Mouse (Mus musculus): Measurements from ENCODE around the gene Gm20683. TPM values are rescaled to one million over a fixed set of nuclear protein-coding genes. Genes with fewer than 3 reads are reported as not detected.

Gm20683 gene
- polyA plus RNA-seq, 1 experiment from 2014 or later = 3.4 TPM

DNA sequence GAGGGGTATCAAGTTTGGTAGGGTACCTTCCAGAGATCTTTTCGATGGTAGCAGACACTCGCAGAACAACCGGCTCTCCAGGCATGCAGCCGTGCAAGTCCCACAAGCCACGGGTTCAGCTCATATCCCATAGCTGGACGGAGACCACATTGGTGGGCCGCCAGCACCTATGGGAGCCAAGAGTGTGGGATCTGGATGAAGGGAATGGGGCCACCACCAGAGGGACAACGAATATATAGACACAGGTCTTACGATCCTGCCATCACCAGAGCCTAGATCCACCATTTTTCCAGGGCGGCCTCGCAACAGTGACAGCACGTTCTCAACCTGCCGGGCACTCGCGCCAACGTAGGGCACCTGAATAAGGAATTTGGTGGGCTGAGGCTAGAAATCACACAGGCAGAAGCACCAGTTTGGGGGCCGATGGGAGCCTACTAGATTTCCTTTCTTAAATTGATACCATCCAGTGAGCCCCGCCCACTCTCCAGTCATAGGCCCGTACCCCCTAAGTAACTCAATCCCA, 50.2 kb downstream of the Gm20683 start:
- Histone ChIP-seq H3K27me3 (ENCODE audit: control insufficient read depth, insufficient read depth, low read length) (no peaks in the 10 kb centered on the region), H3K36me3 (ENCODE audit: control insufficient read depth, insufficient read depth, low read length) (0 out of 2 replicates have a peak, but pooled peaks cover 5% of the 10 kb centered on the region), H3K4me1 (ENCODE audit: control insufficient read depth, insufficient read depth, low read length) (peaks cover 36% of the 10 kb centered on the region), H3K4me2 (ENCODE audit: low read depth, low read length) (peak overlapping the region; percentile 96), H3K27ac (ENCODE audit: low read length) (peak overlapping the region; percentile 98), H3K9ac (ENCODE audit: low read length) (peak overlapping the region; percentile 77), H3K4me3 (replicated peaks; ENCODE audit: low read length) (peak overlapping the region; percentile 93), H3K9me3 (replicated peaks; ENCODE audit: control insufficient read depth, low read length) (no peaks in the 10 kb centered on the region)
- WGBS = 23% methylated on average over 19 of the region's 19 CpGs
- ATAC-seq (ENCODE audit: insufficient read depth, low FRiP score) = no peak

DNA sequence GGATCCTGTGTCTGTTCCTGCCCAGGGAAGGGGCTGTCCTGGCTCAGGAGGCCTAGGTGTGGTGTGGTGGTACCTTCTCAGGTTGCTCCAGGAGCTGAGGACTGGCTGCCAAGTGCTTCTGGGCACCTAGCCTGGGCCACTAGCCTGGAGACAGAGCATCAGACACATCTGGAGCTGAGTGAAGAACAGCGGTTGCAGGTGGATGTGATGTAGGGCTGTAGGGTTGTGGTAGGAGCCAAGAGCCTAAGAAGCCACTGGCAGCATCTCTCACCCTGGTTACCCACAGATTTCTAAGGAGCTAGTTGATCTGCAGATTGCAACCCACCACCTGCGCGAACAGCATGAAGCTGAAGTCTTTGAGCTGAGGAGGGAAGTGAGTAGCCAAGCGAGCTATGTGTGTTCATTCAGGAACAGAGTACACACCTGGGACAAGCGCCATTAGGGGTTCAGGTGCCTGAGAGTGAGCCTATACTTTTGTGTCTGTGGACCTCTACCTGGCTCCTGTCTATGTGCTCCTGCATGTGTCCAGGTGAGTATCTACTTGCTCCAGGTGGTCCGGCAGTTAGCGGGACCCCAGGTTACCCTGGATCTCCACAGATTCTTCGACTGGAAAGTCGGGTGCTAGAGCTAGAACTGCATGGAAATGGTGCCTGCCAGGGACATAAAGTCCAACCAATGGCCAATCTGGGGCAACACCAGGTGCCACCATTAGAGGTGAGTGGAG, 54.6 kb downstream of the Gm20683 start:
- Histone ChIP-seq H3K4me3 (replicated peaks; ENCODE audit: low read length) (no peak overlapping the region), H3K36me3 (ENCODE audit: control insufficient read depth, insufficient read depth, low read length) (peaks cover 5% of the 10 kb centered on the region; the same call in 1 of the 2 replicates), H3K9ac (ENCODE audit: low read length) (no peak overlapping the region), H3K27ac (ENCODE audit: low read length) (no peak overlapping the region), H3K4me1 (ENCODE audit: control insufficient read depth, insufficient read depth, low read length) (peaks cover 20% of the 10 kb centered on the region), H3K27me3 (ENCODE audit: control insufficient read depth, insufficient read depth, low read length) (no peaks in the 10 kb centered on the region), H3K4me2 (ENCODE audit: low read depth, low read length) (no peak overlapping the region), H3K9me3 (replicated peaks; ENCODE audit: control insufficient read depth, low read length) (no peaks in the 10 kb centered on the region)
- 90% methylated on average over 9 of the region's 9 CpGs for WGBS
- no peak for ATAC-seq (ENCODE audit: insufficient read depth, low FRiP score)

DNA sequence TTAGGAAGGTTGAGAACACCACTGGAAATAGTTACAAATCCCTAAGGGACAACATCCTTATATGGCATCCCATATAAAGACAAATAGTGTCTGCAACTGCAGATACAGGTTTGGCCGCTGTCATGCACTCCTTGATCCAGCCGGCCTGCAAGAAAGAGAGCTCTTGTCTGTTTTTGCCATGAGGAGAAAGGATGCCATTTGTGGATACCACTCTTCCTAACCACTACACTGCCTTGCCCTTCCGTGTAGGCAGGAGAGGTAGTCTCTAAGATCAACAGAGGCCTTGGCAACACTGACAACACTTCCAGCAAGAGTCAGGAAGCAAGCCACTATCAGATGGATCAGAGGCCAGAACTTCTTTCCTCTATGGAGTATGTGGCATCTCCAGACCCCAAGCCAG, 55.3 kb downstream of the Gm20683 start, which contains the start of gene Ccdc78:
Ccdc78 (plus strand) TSS at position 301 of the 400 bp plus-strand sequence.
- peaks cover 16% of the 10 kb centered on the region for H3K4me1 ChIP-seq (ENCODE audit: control insufficient read depth, insufficient read depth, low read length)
- H3K27ac ChIP-seq (ENCODE audit: low read length) = peak within 1 kb of the TSS; percentile 84
- H3K4me2 ChIP-seq (ENCODE audit: low read depth, low read length) = peak within 1 kb of the TSS; percentile 71
- H3K4me3 ChIP-seq (replicated peaks; ENCODE audit: low read length) = peak within 1 kb of the TSS; percentile 67
- H3K9ac ChIP-seq (ENCODE audit: low read length) = peak within 1 kb of the TSS; percentile 83
- no peaks in the 10 kb centered on the region for H3K27me3 ChIP-seq (ENCODE audit: control insufficient read depth, insufficient read depth, low read length)
- peaks cover 5% of the 10 kb centered on the region; the same call in 1 of the 2 replicates for H3K36me3 ChIP-seq (ENCODE audit: control insufficient read depth, insufficient read depth, low read length)
- no peak for ATAC-seq (ENCODE audit: insufficient read depth, low FRiP score)
- H3K9me3 ChIP-seq (replicated peaks; ENCODE audit: control insufficient read depth, low read length) = no peaks in the 10 kb centered on the region
- WGBS = 80% methylated on average over 3 of the region's 3 CpGs

DNA sequence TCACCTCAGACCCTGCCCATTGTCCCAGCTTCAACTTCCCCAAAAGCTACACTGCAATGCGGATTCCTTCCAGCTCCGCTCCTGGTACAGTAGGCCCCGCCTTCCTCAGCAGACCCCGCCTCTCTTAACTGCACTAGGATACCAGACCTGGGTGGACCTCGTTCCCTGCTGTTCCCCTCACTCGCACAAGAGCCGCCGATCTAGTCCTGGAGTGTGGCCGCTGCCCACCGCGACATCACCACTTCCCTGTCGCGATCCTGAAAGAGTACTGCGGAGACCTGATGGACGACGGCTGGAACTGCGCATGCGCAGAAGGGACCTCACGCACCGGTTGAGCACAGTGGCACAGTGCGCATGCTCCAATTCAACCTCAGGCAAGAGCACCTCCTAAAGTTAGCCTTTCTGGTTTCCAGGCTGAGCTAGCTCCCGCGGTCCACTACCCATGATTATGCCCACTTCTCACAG, 56.2 kb downstream of the Gm20683 start, which contains the start of gene Haghl:
Haghl (minus strand) TSS at position 393 of the 465 bp plus-strand sequence.
- Histone ChIP-seq H3K36me3 (ENCODE audit: control insufficient read depth, insufficient read depth, low read length) (peaks cover 5% of the 10 kb centered on the region; the same call in 1 of the 2 replicates), H3K9me3 (replicated peaks; ENCODE audit: control insufficient read depth, low read length) (no peaks in the 10 kb centered on the region), H3K27ac (ENCODE audit: low read length) (peak within 1 kb of the TSS; percentile 84), H3K4me2 (ENCODE audit: low read depth, low read length) (peak within 1 kb of the TSS; percentile 71), H3K4me3 (replicated peaks; ENCODE audit: low read length) (peak within 1 kb of the TSS; percentile 67), H3K4me1 (ENCODE audit: control insufficient read depth, insufficient read depth, low read length) (peaks cover 14% of the 10 kb centered on the region), H3K27me3 (ENCODE audit: control insufficient read depth, insufficient read depth, low read length) (no peaks in the 10 kb centered on the region), H3K9ac (ENCODE audit: low read length) (peak within 1 kb of the TSS; percentile 83)
- whole genome bisulfite sequencing = under 1% methylated on average over 23 of the region's 23 CpGs
- peak; percentile 87 for ATAC-seq (ENCODE audit: insufficient read depth, low FRiP score)

Small RNA genes within 50 kb of the gene (microRNA-seq; reads per million reads assigned to microRNA genes)
- gene Mir3082 = not detected

Other genes with a start within 250 kb of the Gm20683 start
- gene Gng13, start 124.6 kb downstream of the Gm20683 start, polyA plus RNA-seq (2015; fragmentation: Nextera tagmentation; extraction: Ambion mirVana) = 0.85 and 1.0 TPM in 2 replicates
- gene Chtf18, start 114.3 kb downstream of the Gm20683 start, polyA plus RNA-seq (2015; fragmentation: Nextera tagmentation; extraction: Ambion mirVana) = 22.9 and 25.1 TPM in 2 replicates
- gene Rpusd1, start 114.1 kb downstream of the Gm20683 start, polyA plus RNA-seq (2015; fragmentation: Nextera tagmentation; extraction: Ambion mirVana) = 17.5 and 18.9 TPM in 2 replicates
- 0.05 and 0.14 TPM in 2 replicates for gene Mslnl, start 105.7 kb downstream of the Gm20683 start, polyA plus RNA-seq (2015; fragmentation: Nextera tagmentation; extraction: Ambion mirVana)
- 77.0 and 104 TPM in 2 replicates for gene Msln, start 87.4 kb downstream of the Gm20683 start, polyA plus RNA-seq (2015; fragmentation: Nextera tagmentation; extraction: Ambion mirVana)
- 28.3 and 28.6 TPM in 2 replicates for gene Narfl, start 68.0 kb downstream of the Gm20683 start, polyA plus RNA-seq (2015; fragmentation: Nextera tagmentation; extraction: Ambion mirVana)
- 49.8 and 54.2 TPM in 2 replicates for gene Haghl, start 56.1 kb downstream of the Gm20683 start, polyA plus RNA-seq (2015; fragmentation: Nextera tagmentation; extraction: Ambion mirVana)
- 0.12 TPM in 1 of 2 replicates, not detected in the other for gene Ccdc78, start 55.2 kb downstream of the Gm20683 start, polyA plus RNA-seq (2015; fragmentation: Nextera tagmentation; extraction: Ambion mirVana)
- gene Fam173a, start 48.9 kb downstream of the Gm20683 start, polyA plus RNA-seq (2015; fragmentation: Nextera tagmentation; extraction: Ambion mirVana) = 96.9 and 102 TPM in 2 replicates
- gene AC134908.4, start 46.1 kb downstream of the Gm20683 start, polyA plus RNA-seq (2015; fragmentation: Nextera tagmentation; extraction: Ambion mirVana) = 1.2 TPM in 1 of 2 replicates, not detected in the other
- gene Metrn, start 44.6 kb downstream of the Gm20683 start, polyA plus RNA-seq (2015; fragmentation: Nextera tagmentation; extraction: Ambion mirVana) = 25.4 and 28.0 TPM in 2 replicates
- 2.6 and 2.8 TPM in 2 replicates for gene Fbxl16, start 32.7 kb downstream of the Gm20683 start, polyA plus RNA-seq (2015; fragmentation: Nextera tagmentation; extraction: Ambion mirVana)
- gene Wdr24, start 18.1 kb downstream of the Gm20683 start, polyA plus RNA-seq (2015; fragmentation: Nextera tagmentation; extraction: Ambion mirVana) = 24.7 and 28.6 TPM in 2 replicates
- gene Jmjd8, start 12.9 kb downstream of the Gm20683 start, polyA plus RNA-seq (2015; fragmentation: Nextera tagmentation; extraction: Ambion mirVana) = 56.7 and 58.1 TPM in 2 replicates
- gene Stub1, start 8.4 kb downstream of the Gm20683 start, polyA plus RNA-seq (2015; fragmentation: Nextera tagmentation; extraction: Ambion mirVana) = 312 and 314 TPM in 2 replicates
- 2.5 and 2.8 TPM in 2 replicates for gene Rhbdl1, start 4.5 kb downstream of the Gm20683 start, polyA plus RNA-seq (2015; fragmentation: Nextera tagmentation; extraction: Ambion mirVana)
- gene Rhot2, start 3.1 kb upstream of the Gm20683 start, polyA plus RNA-seq (2015; fragmentation: Nextera tagmentation; extraction: Ambion mirVana) = 22.4 and 23.5 TPM in 2 replicates
- 20.9 and 22.1 TPM in 2 replicates for gene Wdr90, start 19.7 kb upstream of the Gm20683 start, polyA plus RNA-seq (2015; fragmentation: Nextera tagmentation; extraction: Ambion mirVana)
- 41.5 and 49.4 TPM in 2 replicates for gene Mcrip2, start 27.0 kb upstream of the Gm20683 start, polyA plus RNA-seq (2015; fragmentation: Nextera tagmentation; extraction: Ambion mirVana)
- gene Mettl26, start 33.3 kb upstream of the Gm20683 start, polyA plus RNA-seq (2015; fragmentation: Nextera tagmentation; extraction: Ambion mirVana) = 57.1 and 63.8 TPM in 2 replicates
- 0.42 and 0.56 TPM in 2 replicates for gene Wfikkn1, start 39.1 kb upstream of the Gm20683 start, polyA plus RNA-seq (2015; fragmentation: Nextera tagmentation; extraction: Ambion mirVana)
- 26.3 and 27.7 TPM in 2 replicates for gene Rab40c, start 78.0 kb upstream of the Gm20683 start, polyA plus RNA-seq (2015; fragmentation: Nextera tagmentation; extraction: Ambion mirVana)
- 57.2 and 62.0 TPM in 2 replicates for gene Pigq, start 103.2 kb upstream of the Gm20683 start, polyA plus RNA-seq (2015; fragmentation: Nextera tagmentation; extraction: Ambion mirVana)
- 0.12 and 0.66 TPM in 2 replicates for gene Nhlrc4, start 103.2 kb upstream of the Gm20683 start, polyA plus RNA-seq (2015; fragmentation: Nextera tagmentation; extraction: Ambion mirVana)
- 0.11 and 0.31 TPM in 2 replicates for gene A930017K11Rik, start 110.8 kb upstream of the Gm20683 start, polyA plus RNA-seq (2015; fragmentation: Nextera tagmentation; extraction: Ambion mirVana)
- gene Capn15, start 144.0 kb upstream of the Gm20683 start, polyA plus RNA-seq (2015; fragmentation: Nextera tagmentation; extraction: Ambion mirVana) = 21.6 and 23.3 TPM in 2 replicates
- gene Rab11fip3, start 227.8 kb upstream of the Gm20683 start, polyA plus RNA-seq (2015; fragmentation: Nextera tagmentation; extraction: Ambion mirVana) = 6.0 and 6.9 TPM in 2 replicates
- 47.1 and 56.6 TPM in 2 replicates for gene Decr2, start 248.6 kb upstream of the Gm20683 start, polyA plus RNA-seq (2015; fragmentation: Nextera tagmentation; extraction: Ambion mirVana)

All from stomach, embryonic 16.5 days (tissue).